Mouse (Mus musculus) CH12.LX (cell line): ENCODE measurements at regions not wholly inside any gene's neighbourhood (a gene's known extent, or its start where the extent isn't known, plus 50 kb on each side); places are given as distances from the start of the nearest gene placed in this dataset.

Experiments used
- DNase-seq: peaks from one replicate; pipeline ENCODE4 v3.0.0-alpha.2; 2013; ENCODE audit errors: extremely low read depth
- H3K27ac ChIP-seq: 2 replicates; pipeline ENCODE4 v1.5.1; 2012; ENCODE audit warnings: low read depth, mild to moderate bottlenecking, control low read depth, moderate library complexity; ENCODE audit not compliant: insufficient read depth
- H3K27me3 ChIP-seq: replicated peaks from 2 replicates; pipeline ENCODE3; 2012; ENCODE audit warnings: inconsistent platforms
- H3K36me3 ChIP-seq, 2 experiments: replicated peaks in 1 of 2; 2 replicates each; pipeline versions ENCODE3 to v1.6.1; 2012; ENCODE audit warnings: inconsistent platforms in 1 of 2, low read length in 1 of 2, mild to moderate bottlenecking in 1 of 2, mixed read lengths in 1 of 2, moderate library complexity in 1 of 2; ENCODE audit not compliant: control insufficient read depth in 1 of 2, insufficient read depth in 1 of 2
- H3K4me1 ChIP-seq, 2 experiments: 2 replicates each; pipeline ENCODE4 v1.6.1; 2012; ENCODE audit warnings: inconsistent platforms in 1 of 2, moderate library complexity in 1 of 2; ENCODE audit not compliant: insufficient read depth in 2 of 2, control insufficient read depth in 1 of 2
- H3K4me2 ChIP-seq: 2 replicates; pipeline ENCODE4 v1.6.1; 2012; ENCODE audit warnings: low read depth, mild to moderate bottlenecking, control low read depth; ENCODE audit not compliant: poor library complexity, insufficient read depth, severe bottlenecking
- H3K4me3 ChIP-seq, 3 experiments: fragments of 150-350 bp in 1 of 3; sonication (generic) in 1 of 3; replicated peaks in 1 of 3; 2 replicates each; pipeline versions ENCODE3 to v1.5.1; 2011 to 2012; ENCODE audit warnings: low read depth in 2 of 3, low read length in 2 of 3, mild to moderate bottlenecking in 2 of 3, moderate library complexity in 2 of 3, control low read depth in 1 of 3, improper control_type of control experiment in 1 of 3, inconsistent platforms in 1 of 3, mixed read lengths in 1 of 3; ENCODE audit not compliant: poor library complexity in 1 of 3
- H3K79me2 ChIP-seq: replicated peaks from 2 replicates; pipeline ENCODE4 v1.6.1; 2012; ENCODE audit warnings: mild to moderate bottlenecking, moderate library complexity; ENCODE audit not compliant: control insufficient read depth, poor library complexity, insufficient read depth, severe bottlenecking; ENCODE audit errors: extremely low read depth
- H3K9ac ChIP-seq: 2 replicates; pipeline ENCODE4 v1.6.1; 2012; ENCODE audit warnings: low read depth, mild to moderate bottlenecking, control low read depth, moderate library complexity; ENCODE audit not compliant: insufficient read depth
- H3K9me3 ChIP-seq: replicated peaks from 2 replicates; pipeline ENCODE3; 2012; ENCODE audit warnings: low read length, inconsistent platforms, mixed read lengths
- CHD1 ChIP-seq: IDR thresholded peaks from 2 replicates; pipeline ENCODE4 v1.6.1; 2012; ENCODE audit warnings: low read depth, low read length, improper control_type of control experiment, inconsistent platforms
- EP300 ChIP-seq: IDR thresholded peaks from 2 replicates; pipeline ENCODE4 v1.6.1; 2011; ENCODE audit warnings: low read length, improper control_type of control experiment
- ETS1 ChIP-seq: conservative IDR thresholded peaks from 2 replicates; pipeline ENCODE4 v1.6.1; 2012; ENCODE audit warnings: low read depth, mild to moderate bottlenecking, inconsistent platforms, low read length, improper control_type of control experiment, moderate library complexity
- GABPA ChIP-seq: IDR thresholded peaks from 2 replicates; pipeline ENCODE4 v1.6.1; 2012; ENCODE audit warnings: low read depth, low read length, improper control_type of control experiment, inconsistent platforms; ENCODE audit not compliant: insufficient replicate concordance
- HCFC1 ChIP-seq: IDR thresholded peaks from 2 replicates; pipeline ENCODE4 v1.6.1; 2012; ENCODE audit warnings: low read depth, mild to moderate bottlenecking, inconsistent platforms, low read length, improper control_type of control experiment
- IRF4 ChIP-seq: IDR thresholded peaks from 2 replicates; pipeline ENCODE4 v1.6.1; 2014; ENCODE audit warnings: low read depth, mild to moderate bottlenecking, inconsistent platforms, low read length, improper control_type of control experiment
- JUN ChIP-seq: IDR thresholded peaks from 2 replicates; pipeline ENCODE4 v1.6.1; 2011; ENCODE audit warnings: low read depth, mild to moderate bottlenecking, low read length, improper control_type of control experiment, moderate library complexity; ENCODE audit not compliant: insufficient read depth
- KAT2A ChIP-seq: IDR thresholded peaks from 2 replicates; pipeline ENCODE4 v1.6.1; 2012; ENCODE audit warnings: low read length, improper control_type of control experiment, inconsistent platforms; ENCODE audit not compliant: insufficient replicate concordance
- MAZ ChIP-seq: IDR thresholded peaks from 2 replicates; pipeline ENCODE4 v1.6.1; 2012; ENCODE audit warnings: low read depth, mild to moderate bottlenecking, inconsistent platforms, low read length, improper control_type of control experiment, moderate library complexity
- RAD21 ChIP-seq: IDR thresholded peaks from 2 replicates; pipeline ENCODE4 v1.6.1; 2011; ENCODE audit warnings: low read depth, mild to moderate bottlenecking, low read length, improper control_type of control experiment, moderate library complexity
- RCOR1 ChIP-seq: conservative IDR thresholded peaks from 2 replicates; pipeline ENCODE4 v1.6.1; 2012; ENCODE audit warnings: low read depth, mild to moderate bottlenecking, inconsistent platforms, low read length, improper control_type of control experiment
- TBP ChIP-seq: conservative IDR thresholded peaks from 2 replicates; pipeline ENCODE4 v1.6.1; 2011; ENCODE audit warnings: low read depth, low read length, improper control_type of control experiment
- UBTF ChIP-seq: IDR thresholded peaks from 2 replicates; pipeline ENCODE4 v1.6.1; 2012; ENCODE audit warnings: low read depth, mild to moderate bottlenecking, inconsistent platforms, low read length, improper control_type of control experiment, moderate library complexity
- ZMIZ1 ChIP-seq: IDR thresholded peaks from 2 replicates; pipeline ENCODE4 v1.6.1; 2012; ENCODE audit warnings: low read depth, mild to moderate bottlenecking, inconsistent platforms, low read length, improper control_type of control experiment
- dilution Hi-C: fragments of 300-500 bp; cut with MboI; formaldehyde crosslinking; loops from 2 replicates; pipeline ENCODE4 v1.14.3; 2020; ENCODE audit warnings: low sequenced_read_pairs; ENCODE audit not compliant: extremely low pct_unique_long_range_greater_than_20kb, extremely low pct_ligation_motif_present
- in situ Hi-C: fragments of 300-500 bp; cut with MboI; formaldehyde crosslinking; loops from 3 replicates; pipeline ENCODE4 v1.14.3; 2019; ENCODE audit warnings: low sequenced_read_pairs, low pct_ligation_motif_present, low pct_unique_long_range_greater_than_20kb, mixed read lengths

GRCm38 (mm10) chr14:80249882-80250281 is 266.0 kb downstream of the Olfm4 start:
- dilution Hi-C loops (no loop called here), in situ Hi-C loops (no loop called here)
- no peak overlapping the region for H3K4me3 ChIP-seq
- H3K4me2 ChIP-seq = no peak overlapping the region
- TF ChIP-seq HCFC1 = no peak
- no peak for TF ChIP-seq MAZ
- TF ChIP-seq IRF4 = no peak
- TF ChIP-seq CHD1 = no peak
- TF ChIP-seq JUN = no peak
- TF ChIP-seq ETS1 = no peak
- no peak for TF ChIP-seq TBP
- no peak for TF ChIP-seq RCOR1
- no peak for TF ChIP-seq UBTF
- TF ChIP-seq RAD21 = no peak
- no peaks in the 10 kb centered on the region for H3K79me2 ChIP-seq
- H3K4me1 ChIP-seq = no peaks in the 10 kb centered on the region
- no peak overlapping the region for H3K9ac ChIP-seq
- H3K27me3 ChIP-seq = peaks cover 2% of the 10 kb centered on the region
- H3K27ac ChIP-seq = no peak overlapping the region
- peaks cover 7% of the 10 kb centered on the region for H3K9me3 ChIP-seq
- H3K36me3 ChIP-seq = no peaks in the 10 kb centered on the region
- DNase-seq = no peak

- DNase-seq = no peak
- no peaks in the 10 kb centered on the region for H3K36me3 ChIP-seq
- in situ Hi-C loops (no loop called here), dilution Hi-C loops (no loop called here)
- TF ChIP-seq GABPA = no peak
- no peaks in the 10 kb centered on the region for H3K27me3 ChIP-seq
- no peaks in the 10 kb centered on the region for H3K4me1 ChIP-seq
- no peak overlapping the region for H3K9ac ChIP-seq
- H3K4me3 ChIP-seq = no peak overlapping the region
- peaks cover 34% of the 10 kb centered on the region for H3K9me3 ChIP-seq
- no peaks in the 10 kb centered on the region for H3K79me2 ChIP-seq
- no peak overlapping the region for H3K27ac ChIP-seq
- no peak overlapping the region for H3K4me2 ChIP-seq
Measured at GRCm38 (mm10) chr14:80257086-80257485, 273.2 kb downstream of the Olfm4 start.

GRCm38 (mm10) chr14:80263173-80263572 is 279.3 kb downstream of the Olfm4 start:
- peaks cover 29% of the 10 kb centered on the region for H3K9me3 ChIP-seq
- DNase-seq = no peak
- no peaks in the 10 kb centered on the region for H3K27me3 ChIP-seq
- no peaks in the 10 kb centered on the region for H3K79me2 ChIP-seq
- no peak overlapping the region for H3K4me3 ChIP-seq
- TF ChIP-seq ETS1 (no peak), KAT2A (no peak), EP300 (no peak), ZMIZ1 (no peak)
- H3K4me2 ChIP-seq = no peak overlapping the region
- dilution Hi-C loops (no loop called here), in situ Hi-C loops (no loop called here)
- no peaks in the 10 kb centered on the region for H3K36me3 ChIP-seq
- no peak overlapping the region for H3K27ac ChIP-seq
- H3K4me1 ChIP-seq = no peaks in the 10 kb centered on the region
- no peak overlapping the region for H3K9ac ChIP-seq
